Mouse (Mus musculus) embryonic fibroblast, embryonic 13.5 days (primary cell): ENCODE measurements at regions not wholly inside any gene's neighbourhood (a gene's known extent, or its start where the extent isn't known, plus 50 kb on each side); places are given as distances from the start of the nearest gene placed in this dataset.

Source experiments
- CTCF ChIP-seq: IDR thresholded peaks from 2 replicates; pipeline ENCODE4 v1.5.1; 2011; ENCODE audit warnings: mild to moderate bottlenecking, control low read depth, low read length, moderate library complexity, borderline replicate concordance; ENCODE audit not compliant: insufficient read depth
- POLR2A ChIP-seq: IDR thresholded peaks from 2 replicates; pipeline ENCODE4 v1.6.1; 2011; ENCODE audit warnings: low read depth, mild to moderate bottlenecking, control low read depth, low read length, moderate library complexity

DNA sequence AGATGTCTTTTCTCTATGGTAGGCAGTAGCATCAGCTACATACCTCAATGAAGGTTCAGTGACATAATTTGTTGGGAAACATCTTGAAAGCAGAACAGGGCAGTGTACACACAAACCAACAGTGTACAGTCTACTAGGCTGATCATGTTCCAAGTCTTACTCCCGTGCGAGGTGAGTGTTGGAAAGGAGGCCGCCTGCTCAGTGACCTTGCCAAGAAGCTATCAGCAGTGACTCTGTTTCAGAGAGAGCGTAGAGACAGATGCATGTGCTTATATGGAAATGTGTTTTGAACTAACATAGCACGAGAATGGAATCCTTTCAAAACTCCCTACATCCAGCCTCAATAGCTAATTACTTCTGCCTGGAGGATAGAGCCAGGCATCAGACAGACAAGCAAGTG, 78.4 kb downstream of the Klf4 start:
- TF ChIP-seq CTCF (no peak), POLR2A (no peak)
